Mouse (Mus musculus) liver, embryonic 14.5 days (tissue): ENCODE data around the gene C1ql3.

Source experiments
- CTCF ChIP-seq: IDR thresholded peaks from 2 replicates; pipeline ENCODE4 v1.5.1; 2016; ENCODE audit warnings: antibody characterized with exemption, low read depth, control low read depth
- EP300 ChIP-seq: IDR thresholded peaks from 2 replicates; pipeline ENCODE4 v1.6.1; 2016; ENCODE audit warnings: antibody characterized with exemption, low read depth

GRCm38 (mm10) chr2:12978771-12979170 lies 32.8 kb downstream of the C1ql3 start:
- TF ChIP-seq CTCF = no peak
- TF ChIP-seq EP300 = no peak
